Mouse (Mus musculus) spleen, embryonic (tissue): ENCODE measurements at regions not wholly inside any gene's neighbourhood (a gene's known extent, or its start where the extent isn't known, plus 50 kb on each side); places are given as distances from the start of the nearest gene placed in this dataset.

Experiments used
- CTCF ChIA-PET: fragments of 350-600 bp; sonication (Branson Sonifier 250); formaldehyde crosslinking; loops from one replicate; lab custom pipeline; 2022; lab: Charles Lee

GRCm38 (mm10) chr3:14952169-14952729, 66.2 kb downstream of the Car2 start:
- CTCF ChIA-PET: no interaction called here

GRCm38 (mm10) chr3:14952951-14953350, 66.9 kb downstream of the Car2 start:
- CTCF ChIA-PET: no interaction called here

DNA sequence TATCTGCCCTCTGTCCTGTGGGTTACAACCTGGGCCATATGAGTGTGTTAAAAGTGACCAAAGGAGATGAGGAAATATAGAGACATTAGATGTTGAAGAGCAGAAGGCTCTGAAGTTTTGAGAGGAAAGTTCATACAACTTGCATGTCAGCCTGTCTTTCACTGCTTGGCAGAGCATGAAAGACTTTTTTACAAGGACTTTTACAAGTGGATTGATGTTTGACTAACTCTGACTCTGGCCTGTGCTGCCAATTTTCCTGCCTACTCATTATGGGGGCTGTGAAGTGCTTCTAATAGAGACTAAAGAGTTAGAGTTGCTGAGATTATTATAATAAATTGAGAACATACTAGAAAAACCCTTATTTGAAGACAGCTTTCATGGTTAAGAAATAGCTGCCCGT, 71.4 kb downstream of the Car2 start:
- CTCF ChIA-PET: no interaction called here

DNA sequence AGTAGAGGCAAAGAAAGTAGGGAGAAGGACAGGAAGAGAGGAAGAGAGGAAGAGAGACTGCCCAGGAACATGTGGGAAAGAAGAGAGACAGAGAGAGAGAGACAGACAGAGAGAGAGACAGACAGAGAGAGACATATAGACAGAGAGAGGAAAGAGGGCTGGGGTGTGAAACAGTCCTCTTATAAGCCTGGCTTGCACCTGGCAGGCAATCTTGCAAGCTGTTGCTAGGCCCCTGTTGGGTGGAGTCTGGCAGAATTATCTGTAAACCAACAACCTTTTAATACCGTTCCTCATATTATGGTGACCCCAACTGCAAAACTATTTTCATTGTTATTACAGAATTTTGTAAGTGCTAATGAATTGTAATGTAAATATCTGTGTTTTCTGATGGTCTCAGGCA, 72.2 kb downstream of the Car2 start:
- CTCF ChIA-PET: no interaction called here

DNA sequence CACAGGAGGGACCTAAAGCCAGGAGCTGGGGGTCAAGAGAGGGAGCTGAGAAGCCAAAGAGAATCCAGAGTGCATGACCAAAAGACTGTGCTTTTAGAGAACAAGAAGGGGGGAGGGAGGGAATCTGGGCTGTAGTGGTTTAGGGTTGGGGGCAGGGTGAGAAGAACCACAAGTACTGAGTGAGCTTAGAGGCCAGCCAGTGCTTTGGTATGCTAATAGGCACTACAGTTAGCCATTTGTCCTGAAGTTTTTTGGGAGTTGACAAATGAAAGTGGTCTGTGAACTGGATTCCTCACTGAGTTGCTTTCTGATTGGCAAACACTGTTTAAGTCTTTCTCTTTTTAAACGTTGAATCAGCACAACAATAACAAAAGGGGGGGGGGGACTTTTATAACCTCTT, 73.5 kb downstream of the Car2 start:
- CTCF ChIA-PET: interaction anchor here (0.6 kb wide), 1 partner anchor 9 kb away, joined by 8 read pairs; no protein-coding TSS in a partner anchor

- CTCF ChIA-PET: no interaction called here
These were observed 78.7 kb downstream of the Car2 start for GRCm38 (mm10) chr3:14964795-14965194.

DNA sequence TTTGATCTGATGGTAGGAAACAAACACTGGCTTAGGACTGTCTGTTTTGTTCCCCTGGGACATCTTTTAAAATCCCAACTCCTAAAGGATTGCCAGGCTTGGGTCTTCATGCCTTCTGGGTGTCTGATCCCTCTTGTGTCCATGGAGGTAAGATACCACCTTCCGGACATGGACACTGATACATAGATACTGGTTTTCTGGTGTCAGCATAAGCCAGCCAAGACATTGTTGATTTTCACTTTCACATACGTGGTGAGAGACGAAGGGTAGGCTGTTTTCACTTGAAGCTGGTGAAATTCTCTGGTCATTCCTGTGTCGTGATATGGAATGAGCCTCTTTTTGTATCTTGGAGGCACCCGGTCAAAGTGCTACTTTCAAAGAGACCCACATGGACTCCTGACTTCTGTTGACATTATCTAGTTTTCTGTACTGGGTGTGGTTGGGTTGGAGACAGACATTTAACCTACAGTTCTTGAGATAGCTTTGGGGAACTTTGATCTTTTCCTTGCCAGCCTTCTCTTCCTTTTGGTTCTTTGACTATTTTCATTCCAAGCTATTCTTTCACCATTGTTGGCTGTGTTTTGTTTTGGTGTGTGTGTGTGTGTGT, 79.5 kb downstream of the Car2 start:
- CTCF ChIA-PET: no interaction called here

DNA sequence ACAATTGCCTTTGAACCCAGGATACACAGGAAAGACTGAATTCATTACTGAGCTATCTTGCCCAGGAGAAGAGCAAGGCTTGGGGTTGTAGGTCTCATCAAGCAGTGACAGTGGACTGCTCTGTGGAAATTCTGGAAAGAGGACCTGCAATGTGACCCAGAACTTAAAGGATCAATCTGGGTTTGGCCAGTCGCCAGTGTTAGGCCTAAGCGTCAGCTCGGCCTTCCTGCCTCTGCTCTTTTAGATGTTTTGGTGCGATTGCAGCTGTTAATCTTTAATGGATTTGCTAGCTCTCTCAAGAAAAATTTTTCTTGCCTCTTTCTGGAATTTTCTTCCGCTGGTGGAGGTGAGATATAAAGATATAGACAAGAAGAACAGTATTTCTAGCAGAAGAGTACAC, 81.2 kb downstream of the Car2 start:
- CTCF ChIA-PET: no interaction called here

DNA sequence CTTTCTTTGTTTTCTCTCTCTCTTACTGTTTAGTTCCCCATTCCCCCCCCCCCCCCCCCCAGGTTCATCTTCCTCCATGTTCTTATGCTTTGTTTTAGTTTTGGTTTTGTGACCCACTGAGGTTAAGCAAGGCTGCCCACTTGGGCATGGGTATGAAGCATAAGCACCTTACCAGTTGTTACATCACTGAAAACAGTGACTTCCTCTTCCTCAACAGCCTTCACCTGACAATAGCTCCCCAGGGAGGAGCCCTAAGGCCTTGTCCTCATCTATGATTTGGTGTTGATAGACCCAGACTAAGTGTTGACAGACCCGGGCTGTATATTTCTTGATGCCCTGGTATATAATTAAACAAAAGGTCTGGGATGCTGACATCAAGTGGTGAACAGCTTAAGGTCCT, 82.3 kb downstream of the Car2 start:
- CTCF ChIA-PET: interaction anchor here (0.6 to 0.7 kb wide), 4 partner anchors 50 to 995 kb away, joined by 3 to 11 read pairs (median 5); no protein-coding TSS in a partner anchor

DNA sequence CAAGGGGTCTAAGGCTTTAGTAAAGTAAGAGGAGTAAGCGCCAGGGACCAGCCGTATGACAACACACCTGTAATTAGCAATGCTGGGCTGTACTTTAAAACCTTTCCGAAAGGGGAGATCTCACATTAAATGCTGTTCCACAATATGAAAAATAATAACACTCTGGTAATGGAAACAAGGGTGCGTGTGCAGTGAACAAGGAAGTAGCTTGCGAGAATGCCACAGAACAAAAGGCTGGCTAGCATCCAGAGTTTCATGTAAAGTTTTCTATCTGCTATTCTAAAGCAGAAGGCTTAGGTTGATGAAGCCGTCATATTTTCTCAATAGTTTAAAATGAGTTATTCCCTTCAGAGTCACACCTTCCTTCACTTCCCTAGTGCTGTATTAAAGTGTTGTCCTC, 83.6 kb downstream of the Car2 start:
- CTCF ChIA-PET: no interaction called here

- CTCF ChIA-PET: no interaction called here
These were observed 85.6 kb downstream of the Car2 start for GRCm38 (mm10) chr3:14971647-14972046.

DNA sequence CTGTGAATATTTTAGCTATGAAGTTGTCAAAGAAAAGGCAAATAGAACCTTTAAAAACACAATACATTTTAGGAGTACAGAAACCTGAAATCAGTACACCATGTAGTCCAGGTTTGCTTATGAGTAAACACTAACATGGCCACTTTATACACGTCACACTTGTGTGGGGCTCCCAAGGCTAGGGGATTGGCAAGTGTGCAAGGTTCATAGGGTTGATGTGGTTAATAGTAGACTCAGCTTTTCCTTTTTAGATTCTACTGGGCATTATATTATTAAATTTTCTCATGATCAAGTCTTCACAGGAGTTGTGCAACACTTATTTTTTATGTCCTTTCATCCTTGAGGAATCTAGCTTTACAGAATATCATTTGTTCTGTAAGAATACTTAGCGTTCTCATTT, 88.7 kb downstream of the Car2 start:
- CTCF ChIA-PET: no interaction called here

- CTCF ChIA-PET: no interaction called here
These were observed 89.1 kb downstream of the Car2 start for GRCm38 (mm10) chr3:14975203-14975602.

- CTCF ChIA-PET: interaction anchor here (0.7 kb wide), 1 partner anchor 149 kb away, joined by 3 read pairs; no protein-coding TSS in a partner anchor
These were observed 93.1 kb downstream of the Car2 start for GRCm38 (mm10) chr3:14979116-14979613.

GRCm38 (mm10) chr3:14989635-14990034, 103.6 kb downstream of the Car2 start:
- CTCF ChIA-PET: no interaction called here

DNA sequence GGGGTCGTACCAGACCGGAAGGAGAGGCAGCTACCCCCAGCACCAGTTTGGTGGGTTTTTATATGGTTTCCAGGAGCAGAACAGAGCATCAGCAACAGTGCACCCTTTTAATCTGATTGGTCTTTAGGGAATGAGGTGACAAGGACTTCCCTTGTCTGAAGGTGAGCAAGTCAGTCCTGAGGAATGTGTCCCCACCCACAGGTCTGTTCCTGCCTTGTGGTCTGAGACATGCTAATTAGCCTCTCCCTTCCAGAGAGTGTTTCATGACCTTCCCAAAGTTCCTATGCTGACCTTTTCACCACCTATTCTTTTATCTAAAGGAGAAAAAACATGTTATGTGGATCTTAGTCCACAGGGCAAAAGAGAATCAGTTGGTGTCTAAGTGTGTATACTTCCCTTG, 107.9 kb downstream of the Car2 start:
- CTCF ChIA-PET: interaction anchor here (0.7 kb wide), 1 partner anchor 11 kb away, joined by 8 read pairs; no protein-coding TSS in a partner anchor

DNA sequence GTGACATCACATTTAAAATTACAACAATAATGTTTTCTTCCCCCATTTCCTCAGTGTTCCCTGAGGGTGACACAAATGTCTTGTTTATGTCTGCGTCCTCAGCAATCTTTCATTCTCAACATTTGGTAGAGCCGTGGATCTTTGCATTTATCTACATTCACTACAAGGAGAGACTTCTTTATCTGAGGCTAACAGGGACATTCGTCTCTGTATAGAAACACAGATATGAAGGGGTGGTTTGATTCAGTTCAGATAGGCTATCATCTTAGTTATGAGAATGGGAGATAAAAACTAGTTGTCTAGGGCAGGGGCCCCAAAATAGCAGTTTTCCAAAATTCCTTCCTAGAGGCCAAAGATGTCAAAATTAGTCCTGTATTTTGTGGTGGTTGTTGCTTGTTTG, 111.2 kb downstream of the Car2 start:
- CTCF ChIA-PET: no interaction called here

DNA sequence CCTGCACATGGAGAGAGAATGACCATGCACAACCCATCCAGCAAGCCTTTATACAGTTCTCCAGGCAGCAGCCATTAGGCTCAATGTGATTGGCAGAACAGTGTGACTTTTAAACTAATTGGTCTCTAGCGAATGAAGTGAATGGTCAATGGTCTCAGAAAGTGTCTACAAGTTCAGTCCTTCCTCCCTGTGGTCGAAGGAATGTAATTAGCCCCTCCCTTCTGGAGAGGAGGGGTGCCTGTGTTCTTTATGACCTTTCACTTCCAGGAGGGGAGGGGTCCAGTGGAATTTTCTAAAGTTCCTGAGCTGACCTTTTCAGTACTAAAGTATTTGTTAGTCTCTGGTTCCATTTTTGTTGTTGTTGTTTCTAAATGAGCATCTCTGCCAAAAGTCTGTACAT, 112.4 kb downstream of the Car2 start:
- CTCF ChIA-PET: interaction anchor here (0.7 kb wide), 1 partner anchor 28 kb away, joined by 3 read pairs; no protein-coding TSS in a partner anchor

DNA sequence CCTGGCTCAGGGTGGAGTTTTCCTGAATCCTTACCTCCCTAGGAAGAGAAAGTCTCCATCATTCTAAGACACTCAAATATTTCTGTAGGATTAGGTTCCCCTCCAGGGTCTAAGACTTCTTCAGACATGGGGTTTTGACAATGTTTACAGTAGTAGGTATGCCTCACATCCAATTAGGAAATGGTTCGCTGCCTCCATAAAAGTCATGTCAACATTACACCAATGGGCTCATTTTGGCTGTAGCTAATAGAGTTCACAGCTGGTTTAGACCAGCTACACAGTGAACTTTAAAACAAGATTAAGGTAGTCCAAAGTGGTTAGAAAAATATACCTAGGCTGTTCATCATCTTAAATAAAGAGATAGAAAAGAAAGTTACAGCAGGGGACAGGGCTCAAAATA, 113.3 kb downstream of the Car2 start:
- CTCF ChIA-PET: no interaction called here

DNA sequence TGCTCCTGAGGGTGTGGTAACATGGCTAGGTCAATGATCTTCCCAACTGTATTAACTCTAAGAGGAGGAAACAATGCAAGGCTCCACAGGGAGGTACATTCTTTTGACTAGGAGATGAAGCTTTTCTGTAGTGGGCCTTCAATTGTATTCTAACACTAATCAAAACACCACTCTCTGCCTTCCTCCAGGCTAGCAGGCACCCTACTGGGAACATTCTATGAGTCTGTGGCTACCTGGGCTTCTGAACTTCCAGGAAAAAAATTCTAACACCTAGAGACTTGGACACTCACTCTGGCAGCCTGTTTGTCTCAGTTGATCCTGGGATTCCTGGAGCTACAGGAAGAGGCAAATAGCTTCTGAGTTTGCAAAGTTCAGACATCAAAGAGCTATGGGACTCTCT, 113.8 kb downstream of the Car2 start:
- CTCF ChIA-PET: no interaction called here

GRCm38 (mm10) chr3:15000657-15001056, 114.6 kb downstream of the Car2 start:
- CTCF ChIA-PET: no interaction called here

DNA sequence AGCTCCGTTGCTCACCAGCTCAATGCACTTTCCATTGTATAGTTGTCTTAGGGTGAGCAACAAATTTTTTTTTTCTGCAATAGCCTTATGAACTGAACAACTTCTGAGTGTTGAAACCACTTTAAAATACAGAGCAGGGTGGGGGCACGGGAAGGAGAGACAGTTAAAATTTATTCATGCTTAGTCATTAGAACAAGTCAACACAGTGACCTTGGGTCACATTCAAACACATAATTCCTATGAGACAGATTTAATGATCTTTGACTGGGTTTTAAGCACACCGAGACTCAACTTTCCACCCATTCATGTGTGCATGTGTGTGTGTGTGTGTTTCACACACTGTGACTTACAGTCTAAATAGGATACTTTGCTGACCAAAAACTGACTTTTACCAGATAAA, 121.7 kb downstream of the Car2 start:
- CTCF ChIA-PET: interaction anchor here (0.7 kb wide), 1 partner anchor 92 kb away, joined by 3 read pairs; no protein-coding TSS in a partner anchor

DNA sequence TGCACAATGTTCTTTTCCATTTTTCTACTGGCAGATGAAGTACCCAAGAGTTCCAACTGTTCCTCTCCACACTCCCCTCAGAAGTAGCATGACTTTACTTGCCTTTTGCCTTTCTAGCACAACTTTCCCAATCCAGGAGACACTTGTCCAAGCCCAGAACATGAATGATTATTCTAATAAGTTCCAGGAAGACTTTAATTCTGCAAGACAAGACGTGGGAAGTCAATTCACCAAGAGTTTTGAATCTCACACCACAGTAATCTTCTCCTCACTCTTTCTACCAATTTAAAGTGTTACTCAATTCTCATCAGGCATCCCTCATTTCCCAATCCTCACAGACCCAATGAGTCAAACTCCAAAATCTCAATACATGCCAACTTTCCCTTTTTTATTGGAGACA, 122.4 kb downstream of the Car2 start:
- CTCF ChIA-PET: no interaction called here
